14 mouse cellular contexts compared by ENCODE assay signal in genomic region chr3:42908404-42908803, GRCm38 (mm10).
A peak's percentile ranks its signal among the peaks of the same experiment; 100 is the strongest.
DNase-seq lines count a peak whose midpoint lies in the region; ATAC-seq lines count a peak whose summit lies in the region.
"Had no signal": no experiment of that assay in that cellular context is flagged by ENCODE, and none has a peak within 500 bp of the region (broad histone marks: within the 10 kb centered on the region; RNA-seq: fewer than 3 reads in every experiment).

No protein-coding gene starts in this region.

- no peak for DNase-seq in embryonic facial prominence, embryonic 14.5 days (ENCODE audit: low spot score)
- DNase-seq in embryonic facial prominence, embryonic 10.5 days (ENCODE audit: low spot score): no peak
- peak; percentile 48 for DNase-seq in midbrain, embryonic 10.5 days (ENCODE audit: low spot score)
- no peak for DNase-seq in kidney, postnatal 14 days
- no peak for DNase-seq in gastrocnemius, postnatal 36 days
- DNase-seq: adrenal gland, postnatal 36 days; cerebellum, adult 11 months; kidney, postnatal 36 days; lung, embryonic 14.5 days had no signal

- no peaks in the 10 kb centered on the region for H3K36me3 ChIP-seq in embryonic facial prominence, embryonic 14.5 days (ENCODE audit: control insufficient read depth, insufficient read depth, low read length)
- no peaks in the 10 kb centered on the region for H3K36me3 ChIP-seq in embryonic facial prominence, embryonic 10.5 days (replicated peaks)
- H3K36me3 ChIP-seq in forebrain, embryonic 16.5 days (ENCODE audit: control insufficient read depth, insufficient read depth): no peaks in the 10 kb centered on the region
- no peaks in the 10 kb centered on the region for H3K36me3 ChIP-seq in midbrain, embryonic 10.5 days
- H3K36me3 ChIP-seq in neural tube, embryonic 15.5 days: no peaks in the 10 kb centered on the region
- H3K36me3 ChIP-seq in heart, embryonic 11.5 days (ENCODE audit: control insufficient read depth, insufficient read depth, low read length): no peaks in the 10 kb centered on the region
- H3K36me3 ChIP-seq: embryonic facial prominence, embryonic 12.5 days; heart, embryonic 15.5 days had no signal

- no peak overlapping the region for H3K9ac ChIP-seq in embryonic facial prominence, embryonic 14.5 days (ENCODE audit: low read depth, low read length)
- H3K9ac ChIP-seq in forebrain, embryonic 16.5 days (replicated peaks; ENCODE audit: low read depth, low read length): no peak overlapping the region
- H3K9ac ChIP-seq in neural tube, embryonic 15.5 days (replicated peaks): no peak overlapping the region
- no peak overlapping the region for H3K9ac ChIP-seq in heart, embryonic 11.5 days (ENCODE audit: low read depth, low read length)
- H3K9ac ChIP-seq: embryonic facial prominence, embryonic 12.5 days; heart, embryonic 15.5 days; lung, embryonic 14.5 days had no signal

- no peaks in the 10 kb centered on the region for H3K9me3 ChIP-seq in embryonic facial prominence, embryonic 14.5 days (ENCODE audit: control insufficient read depth, low read length)
- H3K9me3 ChIP-seq in embryonic facial prominence, embryonic 10.5 days: no peaks in the 10 kb centered on the region
- no peaks in the 10 kb centered on the region for H3K9me3 ChIP-seq in forebrain, embryonic 16.5 days (ENCODE audit: control insufficient read depth, low read length)
- no peaks in the 10 kb centered on the region for H3K9me3 ChIP-seq in midbrain, embryonic 10.5 days (replicated peaks)
- H3K9me3 ChIP-seq in neural tube, embryonic 15.5 days (replicated peaks): no peaks in the 10 kb centered on the region
- H3K9me3 ChIP-seq in heart, embryonic 11.5 days (replicated peaks; ENCODE audit: control insufficient read depth, low read length): no peaks in the 10 kb centered on the region
- H3K9me3 ChIP-seq: embryonic facial prominence, embryonic 12.5 days; heart, embryonic 15.5 days had no signal

- ATAC-seq in embryonic facial prominence, embryonic 14.5 days (ENCODE audit: low read depth): peak; percentile 47; the same call in 1 of the 2 replicates
- peak; percentile 85 for ATAC-seq in forebrain, embryonic 16.5 days
- ATAC-seq in neural tube, embryonic 15.5 days (ENCODE audit: low FRiP score): peak; percentile 78
- no peak for ATAC-seq in heart, embryonic 11.5 days (replicated peaks; ENCODE audit: insufficient number of reproducible peaks, low FRiP score, low TSS enrichment)

- no peak overlapping the region for H3K4me3 ChIP-seq in embryonic facial prominence, embryonic 14.5 days (ENCODE audit: low read depth, low read length)
- no peak overlapping the region for H3K4me3 ChIP-seq in embryonic facial prominence, embryonic 10.5 days
- no peak overlapping the region for H3K4me3 ChIP-seq in forebrain, embryonic 16.5 days (replicated peaks; ENCODE audit: low read length)
- H3K4me3 ChIP-seq in midbrain, embryonic 10.5 days: no peak overlapping the region
- H3K4me3 ChIP-seq in neural tube, embryonic 15.5 days (replicated peaks): no peak overlapping the region
- H3K4me3 ChIP-seq in heart, embryonic 11.5 days (ENCODE audit: low read depth, low read length): no peak overlapping the region
- H3K4me3 ChIP-seq: embryonic facial prominence, embryonic 12.5 days; heart, embryonic 15.5 days had no signal

- no peak overlapping the region for H3K4me2 ChIP-seq in embryonic facial prominence, embryonic 14.5 days (ENCODE audit: low read depth, low read length)
- no peak overlapping the region for H3K4me2 ChIP-seq in forebrain, embryonic 16.5 days (ENCODE audit: low read length)
- H3K4me2 ChIP-seq in neural tube, embryonic 15.5 days: no peak overlapping the region
- no peak overlapping the region for H3K4me2 ChIP-seq in heart, embryonic 11.5 days
- H3K4me2 ChIP-seq: embryonic facial prominence, embryonic 12.5 days; heart, embryonic 15.5 days; lung, embryonic 14.5 days had no signal

- no peaks in the 10 kb centered on the region for H3K27me3 ChIP-seq in embryonic facial prominence, embryonic 14.5 days (replicated peaks; ENCODE audit: control insufficient read depth, insufficient read depth, low read length)
- no peaks in the 10 kb centered on the region for H3K27me3 ChIP-seq in embryonic facial prominence, embryonic 10.5 days (replicated peaks; ENCODE audit: low read depth, poor library complexity, severe bottlenecking)
- no peaks in the 10 kb centered on the region for H3K27me3 ChIP-seq in forebrain, embryonic 16.5 days (replicated peaks; ENCODE audit: control insufficient read depth, insufficient read depth, low read length)
- peaks cover 51% of the 10 kb centered on the region for H3K27me3 ChIP-seq in midbrain, embryonic 10.5 days (ENCODE audit: low read depth, poor library complexity, severe bottlenecking)
- 0 out of 2 replicates have a peak, but pooled peaks cover 5% of the 10 kb centered on the region for H3K27me3 ChIP-seq in neural tube, embryonic 15.5 days (replicated peaks)
- H3K27me3 ChIP-seq in heart, embryonic 11.5 days (ENCODE audit: control insufficient read depth, insufficient read depth, low read length): no peaks in the 10 kb centered on the region
- H3K27me3 ChIP-seq: embryonic facial prominence, embryonic 12.5 days; heart, embryonic 15.5 days had no signal

- no peak overlapping the region for H3K27ac ChIP-seq in embryonic facial prominence, embryonic 14.5 days (replicated peaks; ENCODE audit: low read depth, low read length)
- no peak overlapping the region for H3K27ac ChIP-seq in embryonic facial prominence, embryonic 10.5 days (replicated peaks)
- no peak overlapping the region for H3K27ac ChIP-seq in forebrain, embryonic 16.5 days (ENCODE audit: low read length)
- H3K27ac ChIP-seq in midbrain, embryonic 10.5 days (replicated peaks): no peak overlapping the region
- no peak overlapping the region for H3K27ac ChIP-seq in neural tube, embryonic 15.5 days (replicated peaks)
- no peak overlapping the region for H3K27ac ChIP-seq in heart, embryonic 11.5 days (ENCODE audit: low read depth, low read length)
- H3K27ac ChIP-seq: embryonic facial prominence, embryonic 12.5 days; heart, embryonic 15.5 days had no signal

- H3K4me1 ChIP-seq in embryonic facial prominence, embryonic 14.5 days (ENCODE audit: control insufficient read depth, insufficient read depth, low read length): no peaks in the 10 kb centered on the region
- no peaks in the 10 kb centered on the region for H3K4me1 ChIP-seq in embryonic facial prominence, embryonic 10.5 days
- no peaks in the 10 kb centered on the region for H3K4me1 ChIP-seq in forebrain, embryonic 16.5 days (replicated peaks; ENCODE audit: control insufficient read depth, insufficient read depth, low read length)
- peaks cover 8% of the 10 kb centered on the region for H3K4me1 ChIP-seq in midbrain, embryonic 10.5 days
- peaks cover 3% of the 10 kb centered on the region; the same call in 1 of the 2 replicates for H3K4me1 ChIP-seq in neural tube, embryonic 15.5 days
- H3K4me1 ChIP-seq in heart, embryonic 11.5 days (ENCODE audit: control insufficient read depth, insufficient read depth, low read length): no peaks in the 10 kb centered on the region
- H3K4me1 ChIP-seq: embryonic facial prominence, embryonic 12.5 days; heart, embryonic 15.5 days had no signal

- intact Hi-C loops in gastrocnemius, postnatal 36 days (cut with DNase I): no loop called here
